Mouse (Mus musculus): ENCODE results near the gene Cdkn1a.

Gene Cdkn1a

GRCm38 (mm10) chr17:29117006-29117648 is 26.4 kb downstream of the Cdkn1a start:
- no peak for DNase-seq (ENCODE audit: low read depth, low spot score)

- no peak for DNase-seq (ENCODE audit: low read depth, low spot score)
Observed at GRCm38 (mm10) chr17:29118057-29118456, 27.3 kb downstream of the Cdkn1a start.

- no peak for DNase-seq (ENCODE audit: low read depth, low spot score)
Observed at GRCm38 (mm10) chr17:29120666-29121065, 29.9 kb downstream of the Cdkn1a start.

- no peak for DNase-seq (ENCODE audit: low read depth, low spot score)
Observed at GRCm38 (mm10) chr17:29122817-29123216, 32.0 kb downstream of the Cdkn1a start.

- DNase-seq (ENCODE audit: low read depth, low spot score), result no peak
Observed at GRCm38 (mm10) chr17:29123578-29124174, 32.9 kb downstream of the Cdkn1a start.

GRCm38 (mm10) chr17:29126561-29126960 is 35.8 kb downstream of the Cdkn1a start:
- no peak for DNase-seq (ENCODE audit: low read depth, low spot score)

GRCm38 (mm10) chr17:29129341-29129740 is 38.6 kb downstream of the Cdkn1a start:
- no peak for DNase-seq (ENCODE audit: low read depth, low spot score)

- no peak for DNase-seq (ENCODE audit: low read depth, low spot score)
Observed at GRCm38 (mm10) chr17:29135066-29135465, 44.3 kb downstream of the Cdkn1a start.

GRCm38 (mm10) chr17:29136236-29136635 is 45.5 kb downstream of the Cdkn1a start:
- peak; percentile 92 for DNase-seq (ENCODE audit: low read depth, low spot score)

GRCm38 (mm10) chr17:29137906-29138305 is 47.1 kb downstream of the Cdkn1a start:
- peak; percentile 47 for DNase-seq (ENCODE audit: low read depth, low spot score)

GRCm38 (mm10) chr17:29141577-29141976 is 50.8 kb downstream of the Cdkn1a start:
- DNase-seq (ENCODE audit: low read depth, low spot score), result no peak

- no peak for DNase-seq (ENCODE audit: low read depth, low spot score)
Observed at GRCm38 (mm10) chr17:29143266-29143665, 52.5 kb downstream of the Cdkn1a start.

- no peak for DNase-seq (ENCODE audit: low read depth, low spot score)
Observed at GRCm38 (mm10) chr17:29145101-29145500, 54.3 kb downstream of the Cdkn1a start.

GRCm38 (mm10) chr17:29147273-29147672 is 56.5 kb downstream of the Cdkn1a start:
- DNase-seq (ENCODE audit: low read depth, low spot score), result no peak

- no peak for DNase-seq (ENCODE audit: low read depth, low spot score)
Observed at GRCm38 (mm10) chr17:29147773-29148172, 57.0 kb downstream of the Cdkn1a start.

GRCm38 (mm10) chr17:29149766-29150165 is 59.0 kb downstream of the Cdkn1a start:
- DNase-seq (ENCODE audit: low read depth, low spot score), result no peak
